Mouse (Mus musculus): ENCODE measurements around the gene Kdr. TPM values are rescaled to one million over a fixed set of nuclear protein-coding genes. Genes with fewer than 3 reads are reported as not detected.

Kdr gene
- polyA plus RNA-seq, 1 experiment from 2014 or later: 26.2 TPM

- Histone ChIP-seq H3K27me3 (ENCODE audit: low read depth, poor library complexity, severe bottlenecking) (no peaks in the 10 kb centered on the region), H3K36me3 (no peaks in the 10 kb centered on the region), H3K27ac (replicated peaks) (no peak overlapping the region), H3K9me3 (replicated peaks) (no peaks in the 10 kb centered on the region), H3K4me3 (no peak overlapping the region), H3K4me1 (no peaks in the 10 kb centered on the region)
- no peak for DNase-seq (ENCODE audit: low spot score)
- WGBS: 83% methylated on average over 7 of the region's 7 CpGs
Measured at GRCm38 (mm10) chr5:75929960-75930359, 48.3 kb downstream of the Kdr start.

- no peak overlapping the region for H3K4me3 ChIP-seq
- H3K4me1 ChIP-seq: peaks cover 9% of the 10 kb centered on the region
- no peaks in the 10 kb centered on the region for H3K9me3 ChIP-seq (replicated peaks)
- H3K36me3 ChIP-seq: no peaks in the 10 kb centered on the region
- no peaks in the 10 kb centered on the region for H3K27me3 ChIP-seq (ENCODE audit: low read depth, poor library complexity, severe bottlenecking)
- WGBS: 76% methylated on average over 6 of the region's 6 CpGs
- DNase-seq (ENCODE audit: low spot score): no peak
- no peak overlapping the region for H3K27ac ChIP-seq (replicated peaks)
Measured at GRCm38 (mm10) chr5:75922677-75923076, 55.6 kb downstream of the Kdr start.

DNA sequence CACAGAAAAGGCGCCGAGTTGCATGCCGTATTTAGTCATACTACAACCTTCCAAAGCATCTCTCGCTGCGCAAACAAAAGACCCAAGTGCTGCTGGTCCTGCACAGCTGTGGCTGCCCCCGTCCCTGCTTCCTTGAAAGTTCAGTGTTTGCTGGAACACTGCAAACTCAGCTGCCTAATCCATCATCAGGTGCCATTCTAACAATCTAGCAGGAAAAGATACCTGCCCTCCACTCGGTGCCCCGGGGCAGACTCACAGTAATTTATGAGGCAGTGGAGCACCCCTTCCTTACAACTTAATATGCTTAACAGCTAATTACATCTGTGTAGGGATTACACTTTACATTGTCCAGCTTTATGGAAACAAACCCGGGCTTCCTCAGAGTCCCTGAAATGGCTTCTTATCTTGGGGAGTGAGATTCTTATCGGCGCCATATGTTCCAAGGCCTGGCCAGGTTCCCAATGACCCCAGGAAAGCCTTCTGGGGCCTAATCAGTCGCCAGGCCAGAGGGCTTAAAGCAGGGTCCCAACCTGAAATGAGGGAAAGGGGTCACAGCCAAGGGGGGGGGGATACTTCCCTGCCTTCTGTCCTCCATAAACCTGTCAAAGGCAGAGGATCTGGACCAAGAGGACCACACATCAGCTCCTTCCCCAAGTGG, 56.4 kb downstream of the Kdr start:
- Histone ChIP-seq H3K4me1 (peaks cover 9% of the 10 kb centered on the region), H3K36me3 (no peaks in the 10 kb centered on the region), H3K9me3 (replicated peaks) (no peaks in the 10 kb centered on the region), H3K27me3 (ENCODE audit: low read depth, poor library complexity, severe bottlenecking) (no peaks in the 10 kb centered on the region), H3K4me3 (no peak overlapping the region), H3K27ac (replicated peaks) (no peak overlapping the region)
- no peak for DNase-seq (ENCODE audit: low spot score)
- 82% methylated on average over 12 of the region's 12 CpGs for WGBS

- H3K36me3 ChIP-seq: no peaks in the 10 kb centered on the region
- H3K9me3 ChIP-seq (replicated peaks): no peaks in the 10 kb centered on the region
- no peak overlapping the region for H3K27ac ChIP-seq (replicated peaks)
- peaks cover 9% of the 10 kb centered on the region for H3K4me1 ChIP-seq
- no peak for DNase-seq (ENCODE audit: low spot score)
- H3K4me3 ChIP-seq: no peak overlapping the region
- H3K27me3 ChIP-seq (ENCODE audit: low read depth, poor library complexity, severe bottlenecking): no peaks in the 10 kb centered on the region
- 91% methylated on average over 7 of the region's 7 CpGs for WGBS
Measured at GRCm38 (mm10) chr5:75919601-75920000, 58.7 kb downstream of the Kdr start.

GRCm38 (mm10) chr5:75918139-75918538, 60.1 kb downstream of the Kdr start:
- Histone ChIP-seq H3K4me1 (peaks cover 5% of the 10 kb centered on the region), H3K27ac (replicated peaks) (no peak overlapping the region), H3K27me3 (ENCODE audit: low read depth, poor library complexity, severe bottlenecking) (no peaks in the 10 kb centered on the region), H3K4me3 (no peak overlapping the region), H3K9me3 (replicated peaks) (no peaks in the 10 kb centered on the region), H3K36me3 (no peaks in the 10 kb centered on the region)
- DNase-seq (ENCODE audit: low spot score): no peak
- WGBS: 83% methylated on average over 7 of the region's 7 CpGs

DNA sequence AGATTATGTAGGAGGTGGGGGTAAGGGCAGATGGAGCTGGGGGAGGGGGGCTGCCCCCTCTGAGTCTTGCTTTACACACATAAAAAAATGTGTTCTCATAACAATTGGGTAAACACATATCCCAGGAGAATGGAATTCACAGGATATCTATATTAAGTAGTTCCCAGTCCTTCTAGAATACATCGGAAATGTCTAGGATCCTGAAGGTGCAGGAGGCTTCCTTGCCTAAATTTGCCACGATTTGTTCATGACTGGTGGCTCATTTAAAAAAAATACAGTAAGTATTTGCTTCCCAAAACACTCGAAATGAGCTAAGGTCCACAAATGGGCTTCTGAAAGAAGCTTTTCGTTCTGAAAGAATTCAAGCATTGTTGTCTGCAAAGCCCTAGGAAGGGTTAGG, 61.0 kb downstream of the Kdr start:
- H3K9me3 ChIP-seq (replicated peaks): no peaks in the 10 kb centered on the region
- no peaks in the 10 kb centered on the region for H3K27me3 ChIP-seq (ENCODE audit: low read depth, poor library complexity, severe bottlenecking)
- DNase-seq (ENCODE audit: low spot score): no peak
- H3K36me3 ChIP-seq: no peaks in the 10 kb centered on the region
- no peak overlapping the region for H3K4me3 ChIP-seq
- peaks cover 4% of the 10 kb centered on the region; the same call in 1 of the 2 replicates for H3K4me1 ChIP-seq
- WGBS: 82% methylated on average over 4 of the region's 4 CpGs
- H3K27ac ChIP-seq (replicated peaks): no peak overlapping the region

GRCm38 (mm10) chr5:75906102-75906501, 72.2 kb downstream of the Kdr start:
- H3K4me1 ChIP-seq: no peaks in the 10 kb centered on the region
- DNase-seq (ENCODE audit: low spot score): no peak
- no peaks in the 10 kb centered on the region for H3K9me3 ChIP-seq (replicated peaks)
- H3K27ac ChIP-seq (replicated peaks): no peak overlapping the region
- H3K27me3 ChIP-seq (ENCODE audit: low read depth, poor library complexity, severe bottlenecking): no peaks in the 10 kb centered on the region
- H3K4me3 ChIP-seq: no peak overlapping the region
- WGBS: 73% methylated on average over 4 of the region's 4 CpGs
- no peaks in the 10 kb centered on the region for H3K36me3 ChIP-seq

DNA sequence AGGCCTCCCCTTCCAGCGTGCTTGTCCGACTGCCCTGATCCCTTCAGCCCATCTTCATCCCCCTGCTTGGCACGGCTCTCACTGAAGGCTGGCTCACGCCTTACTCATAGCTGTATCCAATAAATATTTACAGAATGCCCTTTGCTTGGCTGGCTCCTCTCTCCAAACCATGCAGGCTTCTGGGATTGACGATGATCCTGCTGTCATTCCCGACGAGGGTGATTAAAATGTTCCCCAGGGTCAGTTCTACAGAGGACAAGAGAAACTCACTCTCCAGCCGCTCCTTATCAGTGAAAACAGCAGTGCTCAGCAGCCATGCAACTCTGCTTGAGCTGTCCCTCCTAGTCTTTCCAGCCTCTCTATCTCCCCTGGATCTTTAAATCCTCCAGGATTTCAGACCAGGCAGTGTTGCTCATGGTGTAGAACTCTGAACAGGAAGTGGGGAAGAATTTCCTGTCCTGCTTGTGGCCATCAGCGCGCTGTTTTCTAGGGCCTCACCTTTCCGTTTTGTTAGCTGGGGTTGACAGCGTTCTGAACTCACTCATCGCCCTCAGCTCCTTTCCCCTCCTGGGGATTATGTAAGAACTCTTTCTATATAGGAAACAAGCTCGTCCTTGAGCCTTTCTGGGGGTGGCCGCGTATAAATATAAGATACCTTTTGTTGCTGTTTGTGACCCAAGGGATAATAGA, 77.9 kb downstream of the Kdr start:
- Histone ChIP-seq H3K27me3 (ENCODE audit: low read depth, poor library complexity, severe bottlenecking) (no peaks in the 10 kb centered on the region), H3K27ac (replicated peaks) (no peak overlapping the region), H3K36me3 (no peaks in the 10 kb centered on the region), H3K4me1 (peaks cover 37% of the 10 kb centered on the region), H3K9me3 (replicated peaks) (no peaks in the 10 kb centered on the region), H3K4me3 (no peak overlapping the region)
- DNase-seq (ENCODE audit: low spot score): no peak
- WGBS: 62% methylated on average over 16 of the region's 16 CpGs

DNA sequence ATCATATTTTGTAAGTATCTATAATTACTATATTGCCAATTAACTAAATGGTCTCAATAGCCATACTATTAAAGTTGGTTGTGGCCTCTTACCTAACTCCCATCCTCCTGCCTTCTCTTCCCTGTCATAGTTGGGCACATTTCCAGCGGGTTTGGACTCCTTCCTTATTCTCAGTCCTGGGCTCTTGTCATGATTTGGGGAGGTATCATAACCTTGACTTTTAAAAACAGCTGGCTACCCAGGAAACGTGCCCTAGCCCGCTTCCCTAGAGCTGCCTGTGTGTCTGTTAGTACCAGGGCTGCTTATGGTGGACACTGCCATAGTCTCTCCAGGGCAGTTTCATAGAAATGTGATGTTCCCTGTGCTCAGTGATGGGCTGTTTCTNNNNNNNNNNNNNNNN, 82.9 kb downstream of the Kdr start:
- H3K4me1 ChIP-seq: peaks cover 38% of the 10 kb centered on the region
- 87% methylated on average over 3 of the region's 3 CpGs for WGBS
- DNase-seq (ENCODE audit: low spot score): no peak

DNA sequence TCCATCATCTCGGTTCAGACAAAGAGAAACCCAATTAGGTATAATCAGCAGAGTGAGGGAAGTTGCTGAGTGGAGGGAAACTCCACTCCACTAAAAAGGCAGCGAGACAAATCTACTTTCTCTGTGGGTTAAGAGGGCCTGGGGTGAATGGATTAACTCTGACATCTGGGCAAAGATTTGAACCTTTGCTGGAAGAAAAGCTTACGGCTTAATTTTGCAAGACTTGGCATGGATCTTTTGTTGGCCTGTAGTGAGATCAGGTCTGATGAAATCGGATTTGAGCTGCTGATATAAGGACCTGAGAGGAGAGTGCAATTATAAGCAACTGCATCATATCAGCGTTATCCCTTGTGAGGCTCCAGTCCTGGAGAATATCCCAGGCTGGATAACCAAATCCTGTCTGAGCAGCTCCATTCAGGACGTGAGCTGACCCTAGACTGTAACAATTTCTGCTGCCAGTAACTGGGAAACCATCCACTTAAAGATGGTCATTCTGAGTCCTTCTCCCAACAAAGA, 85.2 kb downstream of the Kdr start:
- H3K27me3 ChIP-seq (ENCODE audit: low read depth, poor library complexity, severe bottlenecking): no peaks in the 10 kb centered on the region
- WGBS: 48% methylated on average over 6 of the region's 6 CpGs
- DNase-seq (ENCODE audit: low spot score): no peak
- H3K36me3 ChIP-seq: no peaks in the 10 kb centered on the region
- no peak overlapping the region for H3K27ac ChIP-seq (replicated peaks)
- H3K4me1 ChIP-seq: peaks cover 29% of the 10 kb centered on the region
- no peaks in the 10 kb centered on the region for H3K9me3 ChIP-seq (replicated peaks)
- H3K4me3 ChIP-seq: no peak overlapping the region

More for the DNA sequence above, 82.9 kb downstream of the Kdr start:
- Histone ChIP-seq H3K27me3 (ENCODE audit: low read depth, poor library complexity, severe bottlenecking) (no peaks in the 10 kb centered on the region), H3K4me3 (no peak overlapping the region), H3K36me3 (no peaks in the 10 kb centered on the region), H3K9me3 (replicated peaks) (no peaks in the 10 kb centered on the region), H3K27ac (replicated peaks) (no peak overlapping the region)

Small RNAs within 50 kb of the gene (microRNA-seq; reads per million reads assigned to microRNA genes)
- gene Gm25374: not detected

Other genes starting within 250 kb of the Kdr start
- gene Srd5a3, start 161.8 kb upstream of the Kdr start, polyA plus RNA-seq (2016; fragmentation: Nextera tagmentation; extraction: Ambion mirVana): 23.6 and 23.9 TPM in 2 replicates
- 75.4 and 81.0 TPM in 2 replicates for gene Tmem165, start 205.4 kb upstream of the Kdr start, polyA plus RNA-seq (2016; fragmentation: Nextera tagmentation; extraction: Ambion mirVana)

Measured in midbrain, embryonic 10.5 days (tissue).